Mouse (Mus musculus) CH12.LX (cell line): Measurements from ENCODE around the gene Camta1.

Experiments used
- CTCF ChIP-seq, 2 experiments: IDR thresholded peaks in 1 of 2; conservative IDR thresholded peaks in 1 of 2; 2 replicates each; pipeline ENCODE4 v1.5.1; 2011 to 2012; ENCODE audit warnings: low read depth in 2 of 2, low read length in 2 of 2, improper control_type of control experiment in 1 of 2, inconsistent platforms in 1 of 2, mild to moderate bottlenecking in 1 of 2, moderate library complexity in 1 of 2
- JUND ChIP-seq: conservative IDR thresholded peaks from 2 replicates; pipeline ENCODE4 v1.6.1; 2011; ENCODE audit warnings: low read depth, low read length, improper control_type of control experiment
- KAT2A ChIP-seq: IDR thresholded peaks from 2 replicates; pipeline ENCODE4 v1.6.1; 2012; ENCODE audit warnings: low read length, improper control_type of control experiment, inconsistent platforms; ENCODE audit not compliant: insufficient replicate concordance
- MAX ChIP-seq: IDR thresholded peaks from 2 replicates; pipeline ENCODE4 v1.6.1; 2011; ENCODE audit warnings: low read length, improper control_type of control experiment
- NELFE ChIP-seq: IDR thresholded peaks from 2 replicates; pipeline ENCODE4 v1.6.1; 2011; ENCODE audit warnings: low read depth, low read length, improper control_type of control experiment
- POLR2A ChIP-seq: IDR thresholded peaks from 2 replicates; pipeline ENCODE4 v1.6.1; 2011; ENCODE audit warnings: low read depth, mild to moderate bottlenecking, improper control_type of control experiment, low read length
- RAD21 ChIP-seq: IDR thresholded peaks from 2 replicates; pipeline ENCODE4 v1.6.1; 2011; ENCODE audit warnings: low read depth, mild to moderate bottlenecking, low read length, improper control_type of control experiment, moderate library complexity
- RCOR1 ChIP-seq: conservative IDR thresholded peaks from 2 replicates; pipeline ENCODE4 v1.6.1; 2012; ENCODE audit warnings: low read depth, mild to moderate bottlenecking, inconsistent platforms, low read length, improper control_type of control experiment
- SMC3 ChIP-seq: IDR thresholded peaks from 2 replicates; pipeline ENCODE4 v1.6.1; 2011; ENCODE audit warnings: low read depth, low read length, improper control_type of control experiment

GRCm38 (mm10) chr4:150973264-150973663, 888.4 kb downstream of the Camta1 start:
- TF ChIP-seq RAD21 (no peak), RCOR1 (no peak), CTCF (conservative IDR thresholded peaks at IDR 0.05 in 1 of 2, IDR thresholded peaks at IDR 0.05 in 1 of 2; ENCODE audit: low read depth in 2 of 2, low read length in 2 of 2) (no peak), KAT2A (no peak), POLR2A (no peak), NELFE (no peak), SMC3 (no peak), MAX (no peak), JUND (no peak)
